Mouse (Mus musculus): ENCODE results near the gene Copz1.
A peak's percentile ranks its signal among the peaks of the same experiment; 100 is the strongest.
"Not testable (repeated sequence)": the region's sequence is repeated elsewhere in the genome, so short reads cannot be mapped to it uniquely, and the experiment has no call there.

The Copz1 gene

DNA sequence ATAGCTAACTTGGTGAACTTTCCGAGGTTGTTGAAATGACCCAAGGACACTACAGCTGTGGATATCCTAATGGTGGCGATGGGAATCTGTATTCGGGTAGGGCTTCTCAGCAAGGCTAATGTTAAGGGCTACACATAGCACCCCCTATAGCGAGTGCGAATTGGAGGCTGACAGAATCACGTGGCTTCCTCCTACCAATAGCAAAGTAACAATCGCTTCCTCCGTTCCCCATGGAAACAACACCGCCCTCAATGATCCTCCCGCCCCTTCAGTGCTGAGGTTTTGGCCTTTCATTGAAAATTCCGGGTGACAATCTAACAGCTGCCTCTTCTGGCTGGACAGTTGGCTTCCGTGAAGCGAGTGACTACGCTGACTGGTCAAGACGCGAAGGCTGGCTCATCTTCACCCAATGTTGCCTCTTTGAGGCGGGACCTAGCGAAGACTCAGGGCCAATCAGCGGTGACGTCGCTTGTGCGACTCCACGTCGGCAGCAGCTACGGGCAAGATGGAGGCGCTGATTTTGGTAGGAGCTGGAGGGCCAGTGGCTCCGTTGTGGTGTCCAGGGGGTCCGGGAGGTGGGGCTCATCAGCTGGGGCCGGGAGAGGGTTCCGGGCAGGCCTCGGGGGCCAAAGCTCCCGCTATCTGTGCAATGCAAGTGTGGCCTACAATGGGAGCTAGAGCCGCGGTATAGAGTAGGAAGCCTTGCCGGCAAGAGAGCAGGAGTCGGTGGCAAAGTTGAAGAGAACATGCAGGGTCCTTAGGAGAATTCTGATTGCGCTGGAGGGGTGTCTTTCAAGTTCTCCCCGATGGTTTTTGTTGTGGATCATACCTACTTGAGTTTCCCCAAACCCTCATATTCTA lies at the start of gene Copz1:
Gene Copz1, plus strand, starts transcription at position 296 of the 861 bp plus-strand sequence.
- DNase-seq (ENCODE audit: low spot score in 2 of 2): peak; percentile 97 to 98

GRCm38 (mm10) chr15:103224161-103224560 lies 48.4 kb upstream of the Copz1 start:
- DNase-seq (ENCODE audit: low spot score in 2 of 2): no peak

DNA sequence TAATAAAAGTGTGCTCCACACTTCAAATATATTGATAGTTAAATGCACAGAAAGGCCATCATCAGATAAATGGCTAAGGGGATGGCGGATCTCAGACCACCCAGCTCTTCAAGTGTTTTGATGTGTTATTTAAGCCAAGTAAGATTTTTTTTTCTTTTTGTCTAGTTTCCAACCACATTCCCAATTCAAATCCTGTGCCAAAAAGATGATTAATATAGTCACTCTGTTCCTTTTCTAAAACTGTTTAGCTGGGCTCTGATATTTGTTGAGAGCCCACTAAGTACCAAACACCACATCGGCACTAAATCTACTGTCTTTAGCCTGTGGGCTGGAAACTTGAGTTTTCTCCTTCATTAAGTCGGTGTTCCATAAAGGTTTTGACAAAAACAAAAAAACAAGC lies 45.5 kb upstream of the Copz1 start:
- DNase-seq (ENCODE audit: low spot score in 2 of 2): no peak

GRCm38 (mm10) chr15:103227572-103227971 lies 44.9 kb upstream of the Copz1 start:
- no peak for DNase-seq (ENCODE audit: low spot score in 2 of 2)

- DNase-seq (ENCODE audit: low spot score in 2 of 2): no peak
Observed at GRCm38 (mm10) chr15:103228904-103229303, 43.6 kb upstream of the Copz1 start.

DNA sequence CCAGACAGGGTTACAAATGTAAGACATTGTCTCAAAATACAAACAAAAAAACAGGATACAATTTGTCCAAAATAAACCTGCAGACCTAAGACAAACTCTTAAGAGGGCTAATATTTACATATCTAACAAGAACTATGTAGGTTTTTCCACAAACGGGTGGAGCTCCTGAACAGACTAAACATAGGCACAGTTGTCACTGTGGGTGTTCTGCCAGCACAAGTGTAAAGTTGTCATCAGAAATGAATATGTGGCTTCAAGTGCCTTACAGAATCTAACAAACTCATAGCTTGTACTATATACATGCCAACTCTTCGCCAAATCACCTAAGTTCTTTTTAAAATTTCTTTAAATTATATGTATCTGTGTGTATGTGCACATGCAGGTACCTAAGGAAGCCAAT lies 39.4 kb upstream of the Copz1 start:
- DNase-seq (ENCODE audit: low spot score in 2 of 2): peak in 1 of 2 experiments; percentile 42

GRCm38 (mm10) chr15:103237295-103237694 lies 35.2 kb upstream of the Copz1 start:
- no peak for DNase-seq (ENCODE audit: low spot score in 2 of 2)

DNA sequence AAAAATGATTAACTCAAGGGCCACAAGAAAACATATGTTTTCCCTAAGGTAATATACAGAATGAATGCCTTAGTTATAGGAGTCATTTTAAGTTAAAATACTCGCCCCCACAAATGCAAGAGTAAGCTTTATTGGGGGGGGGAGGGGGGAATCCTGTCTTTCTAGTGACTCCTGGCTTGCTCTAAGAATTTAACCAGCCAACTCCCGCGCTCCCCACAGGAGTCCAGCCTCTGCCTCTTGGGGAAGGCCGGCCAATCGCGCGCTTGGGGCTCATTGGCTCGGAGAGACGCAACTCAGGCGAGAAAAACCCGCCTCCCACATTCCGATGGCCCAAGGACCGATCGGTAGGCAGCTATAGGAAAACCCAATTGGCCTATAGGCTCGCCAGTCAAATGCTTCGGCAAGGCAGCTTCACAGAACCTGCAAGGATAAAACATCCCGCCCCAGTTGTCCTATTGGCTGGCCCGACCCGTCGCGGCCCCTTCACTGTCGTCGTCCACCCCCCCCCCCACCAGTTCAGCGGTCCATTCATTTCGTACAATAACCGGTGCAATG lies 33.3 kb upstream of the Copz1 start:
- DNase-seq (ENCODE audit: low spot score in 2 of 2): peak; percentile 96 to 97

DNA sequence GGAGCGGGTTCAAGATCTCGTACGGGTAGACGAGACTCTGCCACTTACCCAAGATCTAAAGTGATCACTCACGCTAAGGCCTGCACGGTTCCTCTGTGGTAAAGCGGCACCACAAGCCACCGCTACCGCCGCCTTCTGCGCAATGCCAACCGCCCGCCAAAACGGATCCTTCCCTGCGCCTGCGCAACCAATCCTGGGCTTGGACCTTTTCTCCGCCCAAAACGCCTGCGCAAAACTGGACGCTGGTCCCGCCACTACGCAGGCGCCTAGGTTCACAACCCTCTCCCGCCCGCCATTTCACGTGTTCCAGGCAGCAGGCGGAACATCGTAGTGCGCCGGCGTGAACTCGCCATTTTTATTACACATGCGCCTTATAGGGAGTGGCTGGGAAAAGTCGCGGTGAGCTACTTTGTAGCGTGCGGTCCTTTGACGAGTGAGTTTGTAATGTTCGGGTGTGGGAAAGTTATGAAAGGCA lies 32.8 kb upstream of the Copz1 start, which contains the start of gene Cbx5:
Gene Cbx5, minus strand, starts transcription at position 132 of the 475 bp plus-strand sequence.
- peak; percentile 99 for DNase-seq (ENCODE audit: low spot score in 2 of 2)

DNA sequence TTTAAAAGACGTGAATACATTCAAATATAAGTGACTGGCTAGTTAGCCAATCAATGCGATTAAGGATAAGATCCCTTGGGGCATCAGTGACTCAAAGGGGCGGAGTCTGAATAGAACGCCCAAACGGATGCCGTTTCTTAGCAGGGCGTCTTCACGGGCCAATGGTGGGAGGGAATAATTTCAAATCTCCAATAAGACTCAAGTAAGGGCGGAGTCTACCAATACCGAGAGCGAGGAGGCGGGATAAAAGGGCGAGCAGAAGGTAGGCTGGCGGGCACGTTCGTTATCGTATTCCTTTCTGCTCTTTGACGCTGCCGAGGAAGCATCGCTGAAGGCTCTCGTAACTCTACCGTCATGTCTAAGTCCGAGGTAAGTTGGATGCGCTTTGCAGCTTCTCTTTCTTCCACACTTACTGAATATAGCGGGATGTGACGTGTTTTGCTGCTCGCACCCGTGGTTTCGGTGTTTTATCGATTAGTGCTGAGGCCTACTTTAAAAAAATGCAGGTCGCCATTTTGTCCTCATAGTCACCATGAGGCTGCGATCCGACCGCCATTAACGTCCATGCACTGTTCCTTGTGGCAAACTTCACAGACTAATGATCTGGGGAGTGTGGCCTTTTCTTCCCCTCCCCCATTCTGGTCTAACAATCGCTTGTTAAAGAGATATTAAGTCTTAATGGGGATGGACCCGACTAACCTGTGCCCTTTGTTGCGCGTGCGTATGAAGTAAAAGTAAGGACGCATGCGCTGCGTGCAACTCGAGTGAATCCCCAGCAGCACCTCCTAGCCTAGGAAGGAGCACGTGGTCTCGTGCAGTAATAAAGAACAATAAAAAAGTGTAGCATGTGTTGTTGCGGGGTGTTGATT lies 32.1 kb upstream of the Copz1 start, which contains the start of gene Hnrnpa1:
Gene Hnrnpa1, plus strand, starts transcription at position 273 of the 869 bp plus-strand sequence.
- DNase-seq (ENCODE audit: low spot score in 2 of 2): peak; percentile 93 to 95

DNA sequence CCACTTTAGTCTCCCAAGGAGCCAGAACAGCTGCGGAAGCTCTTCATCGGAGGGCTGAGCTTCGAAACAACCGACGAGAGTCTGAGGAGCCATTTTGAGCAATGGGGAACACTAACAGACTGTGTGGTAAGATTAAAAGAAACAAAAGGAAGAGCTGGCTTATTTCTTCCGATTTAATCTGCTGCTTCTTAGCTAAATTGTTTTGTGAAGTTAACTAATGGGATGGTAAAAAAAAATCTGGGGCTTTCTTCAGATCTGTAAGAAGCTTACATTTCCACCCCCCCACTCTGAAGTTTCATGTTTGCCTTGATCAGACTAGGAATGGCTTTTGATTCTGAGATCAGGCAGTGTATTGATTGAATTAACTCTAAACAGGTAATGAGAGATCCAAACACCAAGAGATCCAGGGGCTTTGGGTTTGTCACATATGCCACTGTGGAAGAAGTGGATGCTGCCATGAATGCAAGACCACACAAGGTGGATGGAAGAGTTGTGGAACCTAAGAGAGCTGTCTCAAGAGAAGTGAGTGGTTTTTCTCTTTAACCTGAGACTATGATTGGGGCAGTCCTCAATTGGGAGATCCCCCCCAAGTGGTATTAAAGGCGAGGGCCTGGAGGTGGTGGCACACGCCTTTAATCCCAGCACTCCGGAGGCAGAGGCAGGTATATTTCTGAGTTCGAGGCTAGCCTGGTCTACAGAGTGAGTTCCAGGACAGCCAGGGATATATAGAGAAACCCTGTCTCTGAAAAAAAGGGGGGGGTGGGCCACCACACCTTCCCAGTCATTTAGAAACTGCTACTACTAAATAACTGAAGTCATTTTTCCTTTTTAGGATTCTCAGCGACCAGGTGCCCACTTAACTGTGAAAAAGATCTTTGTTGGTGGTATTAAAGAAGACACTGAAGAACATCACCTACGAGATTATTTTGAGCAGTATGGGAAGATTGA lies 31.2 kb upstream of the Copz1 start:
- not testable (repeated sequence) for DNase-seq (ENCODE audit: low spot score in 2 of 2)

DNA sequence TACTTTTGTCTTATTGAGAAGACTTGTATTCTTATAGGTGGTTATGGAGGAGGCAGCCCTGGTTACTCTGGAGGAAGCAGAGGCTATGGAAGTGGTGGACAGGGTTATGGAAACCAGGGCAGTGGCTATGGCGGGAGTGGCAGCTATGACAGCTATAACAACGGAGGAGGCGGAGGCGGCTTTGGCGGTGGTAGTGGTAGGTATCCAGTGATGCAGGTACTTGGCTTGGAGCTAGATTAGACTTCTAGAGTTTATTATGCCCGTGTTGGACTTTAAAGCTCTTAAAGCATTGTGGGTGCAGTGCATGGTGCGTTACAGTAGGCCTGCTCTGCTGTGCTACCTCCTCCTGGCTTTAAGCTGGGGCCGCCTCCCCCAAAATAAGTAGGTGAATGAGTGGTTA lies 29.6 kb upstream of the Copz1 start:
- no peak for DNase-seq (ENCODE audit: low spot score in 2 of 2)

DNA sequence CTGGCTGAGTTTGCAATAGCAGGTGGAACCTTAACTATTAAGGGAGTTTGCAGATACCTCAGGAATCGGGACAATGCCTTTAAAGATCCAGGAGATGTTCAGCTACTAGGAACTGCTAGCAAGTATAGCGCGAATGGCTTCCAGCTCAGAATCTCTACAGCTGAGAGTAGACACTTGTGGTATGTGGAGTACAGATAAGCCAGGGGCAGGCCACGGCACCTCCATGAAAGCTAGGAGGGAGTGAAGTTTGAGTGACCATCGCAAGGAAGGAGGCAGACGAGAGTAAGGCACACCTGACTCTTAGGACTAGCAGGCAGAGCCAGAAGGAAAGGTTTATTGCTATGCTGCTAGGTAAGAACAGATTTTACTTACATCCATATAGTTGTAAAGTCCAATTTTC lies 26.9 kb upstream of the Copz1 start:
- no peak for DNase-seq (ENCODE audit: low spot score in 2 of 2)

- DNase-seq (ENCODE audit: low spot score in 2 of 2): no peak
Observed at GRCm38 (mm10) chr15:103247078-103247781, 25.3 kb upstream of the Copz1 start.

- DNase-seq (ENCODE audit: low spot score in 2 of 2): no peak
Observed at GRCm38 (mm10) chr15:103247782-103248400, 24.6 kb upstream of the Copz1 start.

DNA sequence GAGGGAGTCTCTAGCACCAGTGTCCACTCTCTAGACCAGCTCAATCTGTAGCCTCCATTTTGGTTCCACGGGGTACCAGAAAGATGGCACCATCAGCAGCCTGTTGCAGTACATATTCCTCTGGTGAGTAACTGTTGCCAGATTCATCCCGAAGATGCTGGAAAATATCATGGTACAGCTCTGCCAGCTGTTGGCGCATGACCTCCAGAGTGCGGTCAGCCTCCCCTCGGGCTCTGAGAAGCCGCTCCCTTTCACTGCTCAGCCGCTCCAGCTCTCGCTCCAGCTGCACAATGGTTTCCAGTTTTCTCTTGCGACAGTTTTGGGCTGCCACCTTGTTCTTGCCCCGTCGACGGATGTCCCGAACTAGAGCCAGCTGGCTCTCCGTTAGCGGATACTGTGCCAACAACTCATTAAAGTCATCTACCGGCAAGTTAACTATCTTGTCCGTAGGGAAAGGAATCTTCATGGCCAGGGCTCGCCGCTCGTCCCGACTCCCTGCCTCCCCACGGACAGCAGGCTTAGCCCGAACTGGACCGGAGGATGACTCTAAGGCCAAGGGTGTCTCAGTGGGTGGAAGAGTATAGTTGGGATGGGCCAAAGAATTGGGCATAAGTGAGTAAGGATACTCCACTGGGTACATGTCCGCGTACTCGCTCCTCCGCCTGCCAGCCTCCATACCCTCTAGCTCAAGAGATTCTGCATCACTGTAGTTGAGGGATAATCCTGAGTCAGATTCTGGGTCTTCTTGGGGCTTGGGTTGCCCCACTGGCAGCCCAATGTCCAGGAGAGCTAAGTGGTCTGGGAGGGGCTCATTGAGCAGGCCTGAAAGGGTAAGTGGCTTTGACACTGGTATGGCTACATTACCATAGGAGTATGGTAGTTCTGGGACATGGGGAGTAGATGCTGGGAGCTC lies 23.9 kb upstream of the Copz1 start:
- DNase-seq (ENCODE audit: low spot score in 2 of 2): peak in 1 of 2 experiments; percentile 20

DNA sequence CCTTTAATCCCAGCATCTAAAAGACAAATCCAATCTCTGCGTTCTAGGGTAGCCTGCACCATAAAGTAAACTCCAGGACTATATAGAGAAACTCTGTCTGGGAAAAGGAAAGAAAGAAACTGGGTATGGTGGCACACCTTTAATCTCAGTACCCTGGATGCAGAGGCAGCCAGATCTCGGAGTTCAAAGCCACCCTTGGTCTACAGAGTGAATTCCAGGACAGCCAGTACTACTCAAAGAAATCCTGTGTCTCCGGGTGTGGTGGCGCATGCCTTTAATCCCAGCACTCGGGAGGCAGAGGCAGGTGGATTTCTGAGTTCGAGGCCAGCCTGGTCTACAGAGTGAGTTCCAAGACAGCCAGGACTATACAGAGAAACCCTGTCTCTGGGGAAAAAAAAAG lies 23.0 kb upstream of the Copz1 start:
- DNase-seq (ENCODE audit: low spot score in 2 of 2): not testable (repeated sequence)

DNA sequence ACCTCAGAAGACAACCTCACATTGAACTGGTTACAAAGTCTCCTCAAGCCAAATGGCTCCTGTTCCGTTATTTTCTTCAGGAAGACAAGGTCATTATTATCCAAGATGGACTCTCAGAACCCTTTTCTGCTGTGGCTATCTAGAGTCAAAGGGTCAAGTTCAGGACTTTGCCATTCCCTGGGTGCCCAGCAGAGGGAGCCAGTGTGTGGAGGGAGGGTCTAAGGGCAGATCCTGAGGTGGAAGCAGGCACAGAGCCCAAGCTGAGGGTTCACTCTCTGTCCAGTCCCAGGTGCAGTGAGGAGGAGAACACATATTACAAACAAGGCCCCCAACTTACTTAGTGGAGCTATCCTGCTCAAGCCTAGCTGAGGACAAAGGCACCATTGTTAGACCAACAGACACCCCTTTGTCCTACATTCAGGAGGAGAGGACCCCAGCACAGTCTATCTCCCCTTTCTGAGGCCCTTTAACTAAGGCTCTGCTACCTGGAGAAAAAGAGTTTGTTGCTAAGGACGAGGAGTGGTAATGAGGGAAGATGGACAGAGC lies 22.2 kb upstream of the Copz1 start:
- DNase-seq (ENCODE audit: low spot score in 2 of 2): peak in 1 of 2 experiments; percentile 56

Measured in right cerebral cortex, adult 2 months (tissue).